Comparison of ENCODE assay signal across 17 mouse cellular contexts in genomic region chr17:72118376-72118775, GRCm38 (mm10).
DNase-seq lines count a peak whose midpoint lies in the region; ATAC-seq and TF ChIP-seq lines count a peak whose summit lies in the region.
"Had no signal": no experiment of that assay in that cellular context is flagged by ENCODE, and none has a peak within 500 bp of the region (broad histone marks: within the 10 kb centered on the region; RNA-seq: fewer than 3 reads in every experiment).

No protein-coding gene starts in this region.

- no peak for TF ChIP-seq RAD21 in CH12.LX (IDR thresholded peaks at IDR 0.05; ENCODE audit: low read depth, low read length)

- no peaks in the 10 kb centered on the region for H3K79me2 ChIP-seq in CH12.LX (replicated peaks; ENCODE audit: control insufficient read depth, extremely low read depth, insufficient read depth, poor library complexity, severe bottlenecking)

- H3K4me2 ChIP-seq in CH12.LX (ENCODE audit: insufficient read depth, low read depth, poor library complexity, severe bottlenecking), result no peak overlapping the region
- no peak overlapping the region for H3K4me2 ChIP-seq in intestine, embryonic 15.5 days (replicated peaks)
- H3K4me2 ChIP-seq: embryonic facial prominence, embryonic 13.5 days; hindbrain, embryonic 13.5 days; midbrain, embryonic 12.5 days had no signal

- in situ Hi-C loops in CH12.LX (cut with MboI; ENCODE audit: low pct_ligation_motif_present, low pct_unique_long_range_greater_than_20kb, low sequenced_read_pairs), result no loop called here

- no peaks in the 10 kb centered on the region for H3K9me3 ChIP-seq in CH12.LX (replicated peaks; ENCODE audit: low read length)
- H3K9me3 ChIP-seq in intestine, embryonic 15.5 days, result no peaks in the 10 kb centered on the region
- H3K9me3 ChIP-seq: embryonic facial prominence, embryonic 13.5 days; hindbrain, embryonic 13.5 days; midbrain, embryonic 12.5 days had no signal

- no peak overlapping the region for H3K9ac ChIP-seq in CH12.LX (ENCODE audit: insufficient read depth, low read depth)
- H3K9ac ChIP-seq in intestine, embryonic 15.5 days, result no peak overlapping the region
- H3K9ac ChIP-seq: embryonic facial prominence, embryonic 13.5 days; hindbrain, embryonic 13.5 days; midbrain, embryonic 12.5 days had no signal

- no peak for ATAC-seq in intestine, embryonic 15.5 days
- ATAC-seq: CD4-positive, CD25-positive, alpha-beta regulatory T cell, adult 4 months; intestine, embryonic 16.5 days had no signal

- WGBS in intestine, embryonic 15.5 days, result 43% methylated on average over 5 of the region's 5 CpGs

- H3K27me3 ChIP-seq in CH12.LX (replicated peaks), result no peaks in the 10 kb centered on the region
- H3K27me3 ChIP-seq in intestine, embryonic 15.5 days (replicated peaks), result no peaks in the 10 kb centered on the region
- H3K27me3 ChIP-seq: embryonic facial prominence, embryonic 13.5 days; hindbrain, embryonic 13.5 days had no signal

- no peak overlapping the region for H3K27ac ChIP-seq in CH12.LX (ENCODE audit: insufficient read depth, low read depth)
- H3K27ac ChIP-seq in embryonic fibroblast, embryonic 13.5 days (ENCODE audit: insufficient read depth, low read length), result peak overlapping the region; percentile 21; the same call in 1 of the 2 replicates
- no peak overlapping the region for H3K27ac ChIP-seq in intestine, embryonic 15.5 days
- H3K27ac ChIP-seq: embryonic facial prominence, embryonic 13.5 days; hindbrain, embryonic 13.5 days; macrophage; midbrain, embryonic 12.5 days had no signal

- no peak overlapping the region for H3K4me3 ChIP-seq in CH12.LX (replicated peaks in 1 of 3; ENCODE audit: low read depth in 2 of 3, low read length in 2 of 3, poor library complexity in 1 of 3)
- no peak overlapping the region for H3K4me3 ChIP-seq in embryonic fibroblast, embryonic 13.5 days (ENCODE audit: insufficient read depth, low read length)
- no peak overlapping the region for H3K4me3 ChIP-seq in intestine, embryonic 15.5 days (replicated peaks)
- H3K4me3 ChIP-seq: embryonic facial prominence, embryonic 13.5 days; hindbrain, embryonic 13.5 days; midbrain, embryonic 12.5 days; myocyte had no signal

- dilution Hi-C loops in CH12.LX (cut with MboI; ENCODE audit: extremely low pct_ligation_motif_present, extremely low pct_unique_long_range_greater_than_20kb, low sequenced_read_pairs), result no loop called here

- TF ChIP-seq CTCF in CH12.LX (conservative IDR thresholded peaks at IDR 0.05 in 1 of 2, IDR thresholded peaks at IDR 0.05 in 1 of 2; ENCODE audit: low read depth in 2 of 2, low read length in 2 of 2), result no peak
- TF ChIP-seq CTCF in embryonic fibroblast, embryonic 13.5 days (IDR thresholded peaks at IDR 0.05; ENCODE audit: borderline replicate concordance, insufficient read depth, low read length), result no peak

- H3K36me3 ChIP-seq in CH12.LX (replicated peaks in 1 of 2; ENCODE audit: control insufficient read depth in 1 of 2, insufficient read depth in 1 of 2, low read length in 1 of 2), result no peaks in the 10 kb centered on the region
- H3K36me3 ChIP-seq in intestine, embryonic 15.5 days, result no peaks in the 10 kb centered on the region
- H3K36me3 ChIP-seq: embryonic facial prominence, embryonic 13.5 days; hindbrain, embryonic 13.5 days; midbrain, embryonic 12.5 days had no signal

- DNase-seq in kidney, postnatal 10 days, result peak; percentile 14
- DNase-seq in kidney, postnatal 14 days, result no peak
- DNase-seq in CH12.LX (ENCODE audit: extremely low read depth) (no peak), adipocyte (ENCODE audit: low spot score) (no peak)
- DNase-seq in brain, adult 2 months (ENCODE audit: low read depth, low spot score), result peak; percentile 44
- DNase-seq: liver; lung, adult 18-20 months; right cerebral cortex, postnatal 14 days had no signal

- TF ChIP-seq EP300 in CH12.LX (IDR thresholded peaks at IDR 0.05; ENCODE audit: low read length), result no peak

- H3K4me1 ChIP-seq in CH12.LX (ENCODE audit: control insufficient read depth in 1 of 2, insufficient read depth in 2 of 2), result peaks cover 0 to 21% of the 10 kb centered on the region in 2 experiments; a peak in 2 of 4 replicates
- H3K4me1 ChIP-seq in embryonic fibroblast, embryonic 13.5 days (ENCODE audit: control insufficient read depth, insufficient read depth, low read length), result 0 out of 2 replicates have a peak, but pooled peaks cover 2% of the 10 kb centered on the region
- H3K4me1 ChIP-seq in intestine, embryonic 15.5 days (replicated peaks), result no peaks in the 10 kb centered on the region
- H3K4me1 ChIP-seq: embryonic facial prominence, embryonic 13.5 days had no signal

- TF ChIP-seq POLR2A in CH12.LX (IDR thresholded peaks at IDR 0.05; ENCODE audit: low read depth, low read length), result no peak
- TF ChIP-seq POLR2A in embryonic fibroblast, embryonic 13.5 days (IDR thresholded peaks at IDR 0.05; ENCODE audit: low read depth, low read length), result no peak

TF ChIP-seq in CH12.LX, 34 proteins besides CTCF, POLR2A, EP300 and RAD21:
- no peak for TF ChIP-seq MEF2A (IDR thresholded peaks at IDR 0.05; ENCODE audit: borderline replicate concordance, low read depth, low read length)
- TF ChIP-seq POLR2AphosphoS2 (IDR thresholded peaks at IDR 0.05; ENCODE audit: low read depth, low read length), result no peak
- no peak for TF ChIP-seq TBP (conservative IDR thresholded peaks at IDR 0.05; ENCODE audit: low read depth, low read length)
- 0 out of 2 replicates have a peak, but pooled peaks have one; percentile 28 for TF ChIP-seq ZNF384 (IDR thresholded peaks at IDR 0.05; ENCODE audit: low read depth, low read length)
- TF ChIP-seq JUND (conservative IDR thresholded peaks at IDR 0.05; ENCODE audit: low read depth, low read length), result no peak

Comparison
In these comparisons a context has a peak if more than half of its experiments do, and no peak if none do; other contexts are left out.
1. DNase-seq: peak in kidney, postnatal 10 days (single experiment) and brain, adult 2 months (single experiment); none in kidney, postnatal 14 days (single experiment), CH12.LX (single experiment) and adipocyte (single experiment).